Mouse (Mus musculus) cerebellum, adult 2 months (tissue): Measurements from ENCODE around the gene Tmeff2. TPM values are rescaled to one million over a fixed set of nuclear protein-coding genes. Genes with fewer than 3 reads are reported as not detected.

Source experiments
- DNase-seq, 2 experiments: peaks; one replicate each; pipeline ENCODE4 v3.0.0; 2021
- H3K27ac ChIP-seq: fragments of 200-500 bp; 2 replicates; pipeline ENCODE4 v1.5.1; 2012; ENCODE audit warnings: low read length, control low read depth, inconsistent platforms; ENCODE audit not compliant: insufficient read depth
- H3K27me3 ChIP-seq: fragments of 200-500 bp; 2 replicates; pipeline ENCODE4 v1.6.1; 2012; ENCODE audit warnings: inconsistent platforms, mild to moderate bottlenecking, low read length, moderate library complexity; ENCODE audit not compliant: control insufficient read depth, insufficient read depth
- H3K4me1 ChIP-seq: fragments of 200-500 bp; 2 replicates; pipeline ENCODE4 v1.6.1; 2011; ENCODE audit warnings: low read length; ENCODE audit not compliant: control insufficient read depth, insufficient read depth
- H3K4me3 ChIP-seq: fragments of 200-500 bp; replicated peaks from 2 replicates; pipeline ENCODE3; 2011; ENCODE audit warnings: mild to moderate bottlenecking, low read depth, low read length, control low read depth; ENCODE audit not compliant: insufficient read depth
- CTCF ChIP-seq: fragments of 200-500 bp; IDR thresholded peaks from 2 replicates; pipeline ENCODE4 v1.5.1; 2011; ENCODE audit warnings: low read depth, mild to moderate bottlenecking, control low read depth, low read length, moderate library complexity, borderline replicate concordance; ENCODE audit not compliant: insufficient read depth
- POLR2A ChIP-seq: fragments of 200-500 bp; IDR thresholded peaks from 2 replicates; pipeline ENCODE4 v1.6.1; 2011; ENCODE audit warnings: low read length, control low read depth, borderline replicate concordance; ENCODE audit not compliant: insufficient read depth
- WGBS: fragments of 180-500 bp; shearing (Covaris S2); methylation state at CpG from one replicate; pipeline ENCODE4 v1.1.7; 2018; 5-methylcytosine and 5-hydroxymethylcytosine counted together
- polyA plus RNA-seq: library from polyadenylated mRNA; depleted of rRNA; stranded (reverse); fragments of >200 nt; gene quantifications from 2 replicates; pipeline ENCODE4 v1.2.3, GENCODE M21; 2012

Gene Tmeff2
- polyA plus RNA-seq, 1 experiment: 67.0 TPM

DNA sequence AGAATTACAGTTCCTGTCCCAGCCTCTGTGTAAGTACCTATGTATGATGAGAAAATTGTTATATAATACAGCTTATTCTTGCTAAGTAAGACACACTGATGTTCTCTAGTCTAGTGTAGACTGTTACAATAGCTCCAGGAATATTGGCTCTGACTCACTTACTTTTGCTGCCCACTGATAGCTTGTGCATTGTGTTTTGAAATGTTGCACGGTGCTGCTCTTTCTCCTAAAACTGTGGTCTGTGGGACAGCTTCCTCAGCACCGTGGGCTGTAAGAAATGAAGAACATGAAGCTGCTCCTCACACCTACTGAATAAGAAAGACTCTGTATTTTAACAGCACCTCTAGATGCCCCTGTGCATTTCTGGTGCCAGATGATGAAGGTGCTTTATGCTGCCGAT, 168.4 kb downstream of the Tmeff2 start:
- DNase-seq: no peak
- no peak overlapping the region for H3K27ac ChIP-seq
- no peaks in the 10 kb centered on the region for H3K4me1 ChIP-seq
- H3K4me3 ChIP-seq: no peak overlapping the region
- H3K27me3 ChIP-seq: no peaks in the 10 kb centered on the region
- TF ChIP-seq POLR2A: no peak
- no peak for TF ChIP-seq CTCF
- WGBS: 73% methylated on average over 3 of the region's 3 CpGs

DNA sequence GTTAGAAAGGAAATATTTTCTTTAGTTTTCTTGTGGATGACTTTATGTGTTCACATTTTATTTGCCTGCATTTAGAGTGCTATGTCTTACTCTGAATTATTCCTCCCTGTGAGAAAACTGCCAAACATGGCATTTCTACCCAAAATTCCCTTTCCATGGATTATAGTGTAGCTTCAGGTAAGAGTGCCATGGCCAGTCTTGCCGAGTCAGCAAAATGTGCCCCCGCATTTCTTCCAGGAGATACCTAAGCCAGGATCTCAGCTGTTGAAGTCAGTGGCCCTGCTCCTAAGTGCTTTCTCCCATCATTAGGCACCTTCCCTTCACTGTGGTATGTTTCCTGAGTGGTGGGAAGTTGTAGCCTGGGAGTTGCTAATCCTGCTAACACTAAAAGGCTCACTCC, 168.8 kb downstream of the Tmeff2 start:
- Histone ChIP-seq H3K27ac (no peak overlapping the region), H3K4me3 (no peak overlapping the region), H3K4me1 (no peaks in the 10 kb centered on the region), H3K27me3 (no peaks in the 10 kb centered on the region)
- no peak for DNase-seq
- 94% methylated on average over 2 of the region's 2 CpGs for WGBS
- no peak for TF ChIP-seq POLR2A
- no peak for TF ChIP-seq CTCF

DNA sequence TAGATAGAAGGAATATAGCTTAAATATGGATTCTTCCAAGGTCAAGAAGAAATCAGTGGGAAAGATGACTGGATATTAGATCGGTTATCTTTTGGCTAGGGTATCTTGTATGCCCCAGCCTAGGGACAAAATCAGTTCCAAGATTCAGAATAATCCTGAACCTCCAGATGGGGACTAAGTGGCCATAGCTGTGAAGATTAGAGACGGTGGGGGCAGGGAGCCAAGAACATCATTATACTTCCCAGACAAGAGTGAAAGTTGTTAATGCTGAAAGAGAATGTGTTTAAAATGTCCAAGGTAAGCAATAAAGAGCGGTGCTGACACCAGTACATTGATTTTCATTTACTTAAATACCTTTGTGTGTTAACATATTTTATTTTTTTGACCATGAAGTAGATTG, 173.6 kb downstream of the Tmeff2 start:
- H3K27ac ChIP-seq: no peak overlapping the region
- DNase-seq: no peak
- H3K4me1 ChIP-seq: peaks cover 8% of the 10 kb centered on the region; the same call in 1 of the 2 replicates
- TF ChIP-seq CTCF (no peak), POLR2A (no peak)
- no peak overlapping the region for H3K4me3 ChIP-seq
- no peaks in the 10 kb centered on the region for H3K27me3 ChIP-seq
- 62% methylated on average over 3 of the region's 3 CpGs for WGBS

DNA sequence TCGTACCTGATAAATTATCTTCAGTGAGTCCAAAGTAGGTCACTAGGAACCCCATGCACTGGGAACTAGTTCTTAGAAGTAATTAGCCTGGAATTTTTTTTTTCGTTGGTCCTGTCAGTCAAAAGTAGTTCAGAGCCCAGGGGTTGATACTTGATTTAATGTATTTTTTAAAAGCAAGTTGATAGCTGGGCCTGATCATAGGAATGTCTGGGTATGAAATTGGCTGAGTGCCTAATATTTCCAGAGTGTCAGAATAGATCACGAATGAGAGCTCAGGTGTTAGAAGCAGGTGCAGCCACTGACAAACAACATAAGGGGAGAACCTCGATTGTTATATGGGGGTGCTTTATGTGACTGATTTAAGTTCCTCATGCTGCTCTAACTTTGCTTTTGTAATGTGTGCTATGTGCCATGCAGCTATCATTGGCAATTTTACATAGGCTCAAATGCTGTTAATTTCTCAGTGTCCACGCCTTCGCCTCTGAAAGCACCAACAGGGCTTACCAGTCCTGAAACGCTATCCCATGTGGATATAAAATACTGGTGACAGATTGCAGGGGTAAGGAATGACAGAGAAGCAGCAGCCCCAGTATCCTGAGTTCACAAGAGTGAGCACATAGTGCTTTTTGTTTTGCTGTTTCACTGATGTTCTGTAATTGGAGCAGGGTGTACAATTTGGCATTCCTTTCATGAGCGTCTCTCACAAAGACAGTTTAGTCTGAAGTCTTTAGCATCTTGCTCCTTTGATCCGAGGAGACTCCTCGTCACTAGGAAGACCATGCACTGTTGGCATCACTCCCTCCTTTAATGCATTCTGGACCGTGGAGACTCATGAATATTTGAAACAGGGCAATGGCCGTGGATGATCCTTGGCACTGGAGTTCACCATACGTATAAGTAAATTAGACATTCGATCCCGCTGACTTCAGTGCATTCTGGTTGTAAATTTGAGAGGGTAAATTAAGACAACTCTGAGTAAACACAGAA, 175.6 kb downstream of the Tmeff2 start:
- no peak overlapping the region; the same call in 1 of the 2 replicates for H3K27ac ChIP-seq
- H3K27me3 ChIP-seq: no peaks in the 10 kb centered on the region
- TF ChIP-seq CTCF (no peak), POLR2A (no peak)
- WGBS: 39% methylated on average over 15 of the region's 15 CpGs
- peak in 1 of 2 experiments; percentile 40 for DNase-seq
- H3K4me3 ChIP-seq: no peak overlapping the region
- H3K4me1 ChIP-seq: peaks cover 8% of the 10 kb centered on the region; the same call in 1 of the 2 replicates

DNA sequence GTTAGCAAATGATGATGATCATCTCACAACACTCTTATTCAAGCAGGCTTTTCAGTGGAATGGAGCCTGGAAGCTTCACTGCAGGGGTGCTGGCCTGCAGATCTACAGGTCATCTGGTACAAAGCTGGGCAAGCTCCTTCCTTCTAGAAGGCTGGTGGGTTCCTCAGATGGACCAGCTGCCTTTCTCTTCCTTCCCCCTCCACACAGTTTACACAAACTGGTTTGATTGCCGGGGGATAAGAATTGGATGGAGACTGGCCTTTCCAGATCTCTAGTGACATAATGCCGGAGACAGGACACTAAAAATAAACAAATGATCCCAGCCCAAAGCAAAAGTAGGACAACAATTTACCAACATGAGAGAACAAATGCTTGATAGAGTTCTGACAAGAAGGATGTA, 188.5 kb downstream of the Tmeff2 start:
- H3K4me1 ChIP-seq: peaks cover 3% of the 10 kb centered on the region; the same call in 1 of the 2 replicates
- WGBS: 5% methylated on average over 2 of the region's 2 CpGs
- H3K27ac ChIP-seq: peak overlapping the region; percentile 58
- H3K27me3 ChIP-seq: no peaks in the 10 kb centered on the region
- H3K4me3 ChIP-seq: no peak overlapping the region
- no peak for TF ChIP-seq CTCF
- TF ChIP-seq POLR2A: no peak
- peak; percentile 67 to 74 for DNase-seq

DNA sequence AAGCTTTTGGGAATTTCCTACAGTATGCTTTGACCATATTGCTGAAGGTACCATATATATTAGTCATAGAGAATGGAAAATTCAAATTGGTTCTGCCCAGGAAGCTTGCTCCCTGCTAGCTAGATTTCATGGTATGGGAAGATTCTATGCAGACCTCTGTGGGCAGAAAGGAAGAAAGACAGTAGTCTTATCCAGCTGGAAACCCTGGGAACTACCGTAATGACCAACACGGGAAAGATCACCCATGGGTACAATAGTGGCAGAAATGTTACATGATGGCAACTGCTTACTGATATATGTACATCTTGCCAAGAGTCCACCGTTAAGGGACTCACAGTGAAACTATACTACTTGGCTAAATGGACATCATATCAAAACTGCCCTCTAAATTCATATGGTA, 189.4 kb downstream of the Tmeff2 start:
- H3K4me3 ChIP-seq: no peak overlapping the region
- H3K27ac ChIP-seq: no peak overlapping the region
- 92% methylated on average over 3 of the region's 3 CpGs for WGBS
- peaks cover 3% of the 10 kb centered on the region; the same call in 1 of the 2 replicates for H3K4me1 ChIP-seq
- no peaks in the 10 kb centered on the region for H3K27me3 ChIP-seq
- DNase-seq: no peak
- TF ChIP-seq POLR2A (no peak), CTCF (no peak)

DNA sequence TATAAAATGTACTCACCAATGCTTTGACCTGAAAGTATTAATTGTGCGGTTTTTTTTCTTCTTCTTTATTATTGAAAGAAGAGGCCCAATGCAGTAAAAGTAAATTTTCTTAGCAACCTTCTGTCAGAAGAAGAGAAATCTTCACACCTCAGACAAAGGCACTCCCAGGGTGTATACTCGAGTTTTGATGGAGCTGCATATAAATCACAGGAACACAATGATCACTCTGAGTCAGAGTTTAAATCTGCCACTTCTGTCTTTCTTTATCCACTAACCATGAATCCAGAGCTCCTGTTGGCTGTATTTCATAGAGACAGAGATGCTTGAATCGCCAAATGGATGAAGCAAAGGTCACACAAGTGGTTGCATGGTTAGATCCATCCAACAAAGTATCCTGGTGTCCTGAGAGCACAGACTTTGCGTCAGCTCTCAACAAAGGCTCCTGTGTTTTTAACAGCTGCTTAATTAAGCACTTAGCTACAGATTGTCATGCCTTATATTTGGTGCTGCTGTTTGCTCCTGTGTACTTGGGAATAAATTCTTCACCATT, 189.8 kb downstream of the Tmeff2 start:
- 75% methylated on average over 4 of the region's 4 CpGs for WGBS
- H3K27ac ChIP-seq: no peak overlapping the region
- no peak for DNase-seq
- H3K4me1 ChIP-seq: peaks cover 3% of the 10 kb centered on the region; the same call in 1 of the 2 replicates
- no peak for TF ChIP-seq POLR2A
- TF ChIP-seq CTCF: no peak
- no peak overlapping the region for H3K4me3 ChIP-seq
- no peaks in the 10 kb centered on the region for H3K27me3 ChIP-seq

DNA sequence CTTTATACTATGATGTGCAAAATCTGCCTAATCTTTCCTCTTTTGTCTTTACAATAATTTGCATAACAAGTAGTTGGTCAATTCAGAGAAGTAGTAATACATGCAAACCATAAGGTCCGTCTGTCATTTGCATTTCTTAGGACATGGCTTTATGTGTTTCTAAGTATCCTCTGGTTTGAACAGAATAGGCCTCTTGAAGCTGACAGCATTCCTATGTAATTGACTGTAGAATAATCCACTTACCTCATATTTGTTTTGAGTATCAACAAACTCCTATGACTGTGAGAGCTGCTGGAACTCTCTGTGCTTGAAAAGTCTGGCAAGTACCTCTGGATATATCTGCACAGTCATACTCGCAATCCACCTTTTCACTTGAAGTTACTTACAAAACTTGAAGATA, 194.3 kb downstream of the Tmeff2 start:
- TF ChIP-seq CTCF (no peak), POLR2A (no peak)
- no peak for DNase-seq

More for the DNA sequence above, 194.3 kb downstream of the Tmeff2 start:
- Histone ChIP-seq H3K4me3 (no peak overlapping the region), H3K27me3 (no peaks in the 10 kb centered on the region), H3K4me1 (peaks cover 13% of the 10 kb centered on the region), H3K27ac (no peak overlapping the region)
- WGBS: 92% methylated on average over 2 of the region's 2 CpGs
